Mouse (Mus musculus) embryonic facial prominence, embryonic 10.5 days (tissue): ENCODE data around the gene Clec4n. TPM values are rescaled to one million over a fixed set of nuclear protein-coding genes. Genes with fewer than 3 reads are reported as not detected.
"Not testable (repeated sequence)": the region's sequence is repeated elsewhere in the genome, so short reads cannot be mapped to it uniquely, and the experiment has no call there.

Experiments used
- DNase-seq: peaks from one replicate; pipeline ENCODE4 v3.0.0-alpha.2; 2017; ENCODE audit warnings: low spot score
- H3K27ac ChIP-seq: fragments of 300-500 bp; sonication (generic); replicated peaks from 2 replicates; pipeline ENCODE4 v1.5.1; 2016; ENCODE audit warnings: mild to moderate bottlenecking
- H3K27me3 ChIP-seq: fragments of 300-500 bp; sonication (generic); replicated peaks from 2 replicates; pipeline ENCODE4 v1.6.1; 2016; ENCODE audit warnings: low read depth, mild to moderate bottlenecking; ENCODE audit not compliant: poor library complexity, severe bottlenecking
- H3K36me3 ChIP-seq: fragments of 300-500 bp; sonication (generic); replicated peaks from 2 replicates; pipeline ENCODE4 v1.6.1; 2016; ENCODE audit warnings: mild to moderate bottlenecking, moderate library complexity
- H3K4me1 ChIP-seq: fragments of 300-500 bp; sonication (generic); 2 replicates; pipeline ENCODE4 v1.6.1; 2016
- H3K4me3 ChIP-seq: fragments of 300-500 bp; sonication (generic); 2 replicates; pipeline ENCODE4 v1.5.1; 2016; ENCODE audit warnings: mild to moderate bottlenecking, moderate library complexity
- H3K9me3 ChIP-seq: fragments of 300-500 bp; sonication (generic); 2 replicates; pipeline ENCODE4 v1.6.1; 2016; ENCODE audit warnings: mild to moderate bottlenecking
- WGBS: fragments of 180-500 bp; shearing (Covaris S2); methylation state at CpG from one replicate; pipeline ENCODE4 v1.1.7; 2016; 5-methylcytosine and 5-hydroxymethylcytosine counted together
- polyA plus RNA-seq: library from polyadenylated mRNA; unstranded; fragments of >200 nt; fragmentation: Nextera tagmentation; extraction: Ambion mirVana; gene quantifications from 2 replicates; pipeline ENCODE4 v1.2.1, GENCODE M21; 2016

Clec4n gene
- polyA plus RNA-seq, 1 experiment from 2014 or later = not detected

DNA sequence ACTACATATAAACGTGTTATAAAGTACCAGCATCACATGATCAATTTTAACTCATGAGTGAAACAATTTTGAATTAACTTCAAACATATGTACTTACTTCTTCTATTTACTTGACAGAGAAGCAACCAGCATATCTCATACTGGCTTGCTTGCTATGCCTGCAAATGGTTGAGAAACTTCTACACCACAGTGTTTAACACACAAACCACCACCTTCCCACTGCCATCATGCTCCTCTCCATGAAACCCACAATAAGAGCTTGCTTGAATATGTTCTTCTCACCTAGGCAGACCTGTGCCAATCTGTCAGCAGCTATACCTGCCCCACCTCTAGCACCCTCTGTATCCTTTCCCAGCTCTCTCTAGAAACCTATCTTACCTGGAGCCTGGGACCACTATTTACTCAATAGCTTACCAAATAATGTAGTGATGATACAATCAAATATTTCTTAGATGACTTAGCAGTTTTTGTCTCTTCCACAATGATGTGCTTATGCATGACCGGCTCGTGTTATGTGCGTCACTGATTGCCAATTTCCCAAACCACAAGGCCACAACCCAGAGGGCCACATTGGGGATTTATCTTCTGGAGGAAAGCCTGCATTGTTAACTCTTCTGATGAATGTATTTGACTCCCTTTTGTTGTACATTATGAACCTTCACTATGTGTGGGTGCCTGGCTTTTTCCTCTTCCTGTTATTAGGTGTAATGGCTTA is 30.4 kb downstream of the Clec4n start:
- Histone ChIP-seq H3K27ac (no peak overlapping the region), H3K9me3 (no peaks in the 10 kb centered on the region), H3K27me3 (no peaks in the 10 kb centered on the region), H3K4me3 (no peak overlapping the region), H3K4me1 (no peaks in the 10 kb centered on the region), H3K36me3 (no peaks in the 10 kb centered on the region)
- no peak for DNase-seq
- WGBS = 82% methylated on average over 4 of the region's 4 CpGs

DNA sequence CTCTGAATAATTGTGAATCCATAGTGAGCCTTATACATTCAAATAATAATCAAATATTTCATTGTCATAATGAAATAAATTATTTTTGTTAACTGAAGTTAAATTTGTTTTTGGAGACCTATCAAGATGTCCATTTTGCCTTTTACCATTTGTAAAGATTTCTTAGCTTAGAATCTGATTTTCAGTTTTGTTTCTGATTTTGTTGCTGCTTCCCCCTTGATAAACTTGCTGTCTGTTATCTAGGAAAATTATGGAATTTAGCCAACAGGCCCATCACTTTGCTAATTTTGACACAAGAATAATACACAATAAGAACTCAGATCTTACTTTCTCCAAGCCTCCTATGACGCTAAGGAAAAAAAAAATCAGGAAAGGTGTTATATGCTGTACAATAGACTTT is 31.2 kb downstream of the Clec4n start:
- Histone ChIP-seq H3K4me1 (no peaks in the 10 kb centered on the region), H3K36me3 (no peaks in the 10 kb centered on the region), H3K9me3 (no peaks in the 10 kb centered on the region), H3K27me3 (no peaks in the 10 kb centered on the region), H3K4me3 (no peak overlapping the region), H3K27ac (no peak overlapping the region)
- DNase-seq = no peak
- WGBS = 90% methylated on average over 1 of the region's 1 CpGs

DNA sequence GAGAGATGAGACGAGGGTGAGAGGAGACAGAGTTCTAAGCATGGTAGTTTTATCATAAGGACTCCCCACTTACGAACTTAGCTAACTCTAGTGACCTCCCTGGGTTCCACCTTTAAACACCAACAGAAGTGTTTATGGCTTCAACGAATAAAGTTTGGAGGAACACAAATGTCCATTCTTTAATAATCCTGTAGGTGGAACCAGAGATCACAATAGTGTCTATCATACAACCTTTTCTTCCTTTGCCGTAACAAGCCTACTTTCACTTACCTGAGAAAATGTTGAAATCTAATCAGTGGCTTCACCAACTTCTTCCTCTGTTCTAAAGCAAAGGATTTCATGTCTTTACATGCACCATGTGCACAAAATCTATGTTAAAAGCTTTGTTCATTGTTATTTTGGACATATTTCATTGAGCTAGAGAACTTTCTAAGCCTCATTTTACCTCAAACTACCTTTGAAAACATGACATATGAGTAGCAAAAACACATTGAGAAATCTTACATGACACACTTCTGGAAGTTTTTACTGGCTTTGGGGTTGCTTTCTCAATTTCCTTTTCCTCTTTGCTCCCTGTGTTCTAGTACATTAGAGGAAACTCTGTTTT is 32.0 kb downstream of the Clec4n start, which contains the start of gene Clec4d:
Gene Clec4d, plus strand, starts transcription at position 557 of the 607 bp plus-strand sequence.
- Histone ChIP-seq H3K9me3 (no peaks in the 10 kb centered on the region), H3K4me3 (no peak within 1 kb of the TSS), H3K27ac (no peak within 1 kb of the TSS), H3K36me3 (no peaks in the 10 kb centered on the region), H3K4me1 (no peaks in the 10 kb centered on the region), H3K27me3 (no peaks in the 10 kb centered on the region)
- no peak for DNase-seq
- 73% methylated on average over 4 of the region's 4 CpGs for WGBS

DNA sequence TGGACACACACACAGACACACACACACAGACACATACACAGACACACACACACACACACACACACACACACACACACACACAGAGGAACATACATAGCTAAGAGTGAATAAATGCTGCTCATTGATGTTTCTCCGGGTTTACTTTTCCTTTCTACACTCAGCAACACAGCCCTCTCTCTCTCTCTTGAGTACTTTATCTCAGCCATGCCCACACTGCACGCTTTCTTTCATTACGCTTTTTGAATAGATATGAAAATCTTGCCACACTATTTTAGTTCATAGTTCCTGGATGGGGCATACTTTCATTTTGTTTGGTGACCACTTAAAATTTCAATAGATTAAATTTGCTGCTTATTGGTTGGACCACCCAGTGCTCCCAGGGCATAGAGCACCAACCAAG is 34.6 kb downstream of the Clec4n start:
- Histone ChIP-seq H3K27ac (no peak overlapping the region), H3K27me3 (no peaks in the 10 kb centered on the region), H3K4me3 (no peak overlapping the region), H3K36me3 (no peaks in the 10 kb centered on the region), H3K4me1 (no peaks in the 10 kb centered on the region), H3K9me3 (no peaks in the 10 kb centered on the region)
- WGBS = 88% methylated on average over 3 of the region's 3 CpGs
- DNase-seq = no peak

DNA sequence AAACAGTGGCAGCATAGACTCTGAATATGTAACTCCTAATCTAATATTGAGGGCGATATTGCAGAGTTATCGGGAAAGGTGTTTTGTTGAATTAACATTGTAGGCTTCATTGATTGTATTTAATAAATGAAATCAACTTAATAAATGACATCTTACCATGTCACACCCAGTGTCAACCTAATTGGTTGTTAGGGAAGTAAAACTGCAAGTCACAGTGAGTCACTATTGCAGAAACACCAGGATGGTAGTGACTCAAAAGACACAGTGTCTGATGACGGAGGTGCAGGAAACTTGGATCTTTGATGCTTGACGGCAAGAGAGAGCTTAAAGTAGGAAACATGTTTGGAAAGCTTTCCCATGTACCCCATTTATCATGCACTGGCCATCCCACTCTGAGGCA is 36.2 kb downstream of the Clec4n start:
- Histone ChIP-seq H3K27me3 (no peaks in the 10 kb centered on the region), H3K36me3 (no peaks in the 10 kb centered on the region), H3K4me3 (no peak overlapping the region), H3K4me1 (no peaks in the 10 kb centered on the region), H3K9me3 (no peaks in the 10 kb centered on the region), H3K27ac (no peak overlapping the region)
- DNase-seq = no peak
- 88% methylated on average over 4 of the region's 4 CpGs for WGBS

DNA sequence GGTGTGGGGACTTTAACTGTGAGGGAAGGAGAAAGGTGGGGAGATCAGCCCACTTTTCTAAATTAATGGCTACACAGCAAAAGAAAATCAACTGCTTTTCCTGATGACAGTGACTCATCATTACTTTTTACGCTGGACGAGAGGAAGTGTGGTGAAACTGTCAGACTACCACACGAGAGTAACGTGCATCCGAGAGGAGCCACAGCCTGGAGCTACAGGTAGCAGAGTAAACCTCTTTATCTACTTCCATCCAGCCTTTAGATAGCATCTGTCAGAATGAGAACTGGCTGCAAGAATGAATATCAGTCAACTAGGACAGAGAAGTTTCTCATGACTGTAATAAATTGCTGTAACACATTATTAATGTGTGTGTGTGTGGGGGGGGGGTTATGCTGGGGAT is 37.3 kb downstream of the Clec4n start:
- WGBS = 90% methylated on average over 5 of the region's 5 CpGs
- H3K9me3 ChIP-seq = no peaks in the 10 kb centered on the region
- no peaks in the 10 kb centered on the region for H3K36me3 ChIP-seq
- no peak overlapping the region for H3K27ac ChIP-seq
- H3K4me1 ChIP-seq = no peaks in the 10 kb centered on the region
- H3K27me3 ChIP-seq = no peaks in the 10 kb centered on the region
- H3K4me3 ChIP-seq = no peak overlapping the region
- DNase-seq = no peak

DNA sequence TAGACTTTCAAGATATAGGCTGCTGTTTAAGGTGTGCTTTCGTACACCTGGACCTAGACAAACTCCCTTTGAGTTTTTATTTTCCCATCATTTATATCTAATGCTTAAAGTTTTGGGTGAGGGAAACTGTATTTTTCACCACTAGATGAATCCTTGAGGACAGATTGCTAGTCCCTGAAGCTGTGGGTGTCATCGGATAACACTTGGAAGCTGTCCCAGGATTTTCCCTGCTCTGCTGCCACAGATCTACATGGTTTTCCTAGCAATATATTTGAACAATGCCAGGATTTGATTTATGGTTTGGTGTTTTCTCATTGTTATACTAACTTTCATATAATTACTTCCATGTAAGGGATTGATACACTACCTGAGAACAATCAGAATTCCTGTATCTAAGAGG is 49.8 kb downstream of the Clec4n start:
- no peaks in the 10 kb centered on the region for H3K27me3 ChIP-seq
- DNase-seq = no peak
- no peaks in the 10 kb centered on the region for H3K4me1 ChIP-seq
- no peaks in the 10 kb centered on the region for H3K36me3 ChIP-seq
- no peak overlapping the region for H3K27ac ChIP-seq
- H3K9me3 ChIP-seq = peaks cover 6% of the 10 kb centered on the region; the same call in 1 of the 2 replicates
- H3K4me3 ChIP-seq = no peak overlapping the region
- WGBS = 90% methylated on average over 2 of the region's 2 CpGs

DNA sequence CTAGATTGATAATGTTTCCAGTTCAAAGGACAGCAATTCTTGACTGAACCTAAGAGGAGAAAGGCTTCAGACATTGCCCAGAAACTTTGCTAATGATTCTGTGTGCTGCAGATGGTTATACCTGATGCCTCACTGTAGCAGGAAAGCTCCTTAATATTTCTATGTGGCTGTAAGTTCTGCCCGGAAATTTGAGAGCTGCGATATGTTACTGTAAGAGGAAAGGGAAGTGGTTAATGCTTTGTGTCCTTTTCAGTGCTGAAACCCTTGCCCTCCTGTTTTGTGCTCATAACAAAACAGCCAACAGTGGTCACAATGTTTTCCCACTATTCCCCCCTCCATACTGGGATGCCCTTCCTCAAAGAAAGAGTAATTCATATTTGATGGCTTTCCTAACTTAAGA is 56.7 kb downstream of the Clec4n start:
- H3K27me3 ChIP-seq = no peaks in the 10 kb centered on the region
- 91% methylated on average over 2 of the region's 2 CpGs for WGBS
- no peaks in the 10 kb centered on the region for H3K4me1 ChIP-seq
- H3K36me3 ChIP-seq = no peaks in the 10 kb centered on the region
- DNase-seq = no peak
- H3K27ac ChIP-seq = no peak overlapping the region
- no peaks in the 10 kb centered on the region for H3K9me3 ChIP-seq
- no peak overlapping the region for H3K4me3 ChIP-seq

DNA sequence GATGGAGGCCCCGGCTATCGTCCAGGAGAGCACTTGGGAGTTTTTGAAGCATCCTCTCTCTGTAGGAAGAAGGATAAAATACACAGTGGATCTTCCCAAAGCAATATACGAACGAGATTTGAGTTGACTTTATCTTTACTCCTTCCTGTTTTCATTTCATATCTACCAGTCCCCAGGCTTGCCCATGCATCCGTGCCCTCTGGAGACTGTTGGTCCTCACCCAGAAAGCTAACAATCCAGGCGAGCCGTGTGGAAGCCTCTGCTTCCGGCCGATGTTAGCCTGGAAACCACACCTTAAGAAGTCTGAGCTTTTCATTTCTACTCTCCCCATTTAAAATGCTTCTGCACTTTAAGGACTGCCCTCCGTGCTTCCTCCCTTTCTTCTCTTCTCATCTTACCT is 59.3 kb downstream of the Clec4n start:
- Histone ChIP-seq H3K4me3 (no peak overlapping the region), H3K27ac (no peak overlapping the region), H3K9me3 (no peaks in the 10 kb centered on the region), H3K4me1 (no peaks in the 10 kb centered on the region), H3K27me3 (no peaks in the 10 kb centered on the region), H3K36me3 (no peaks in the 10 kb centered on the region)
- DNase-seq = no peak
- WGBS = 85% methylated on average over 10 of the region's 10 CpGs

DNA sequence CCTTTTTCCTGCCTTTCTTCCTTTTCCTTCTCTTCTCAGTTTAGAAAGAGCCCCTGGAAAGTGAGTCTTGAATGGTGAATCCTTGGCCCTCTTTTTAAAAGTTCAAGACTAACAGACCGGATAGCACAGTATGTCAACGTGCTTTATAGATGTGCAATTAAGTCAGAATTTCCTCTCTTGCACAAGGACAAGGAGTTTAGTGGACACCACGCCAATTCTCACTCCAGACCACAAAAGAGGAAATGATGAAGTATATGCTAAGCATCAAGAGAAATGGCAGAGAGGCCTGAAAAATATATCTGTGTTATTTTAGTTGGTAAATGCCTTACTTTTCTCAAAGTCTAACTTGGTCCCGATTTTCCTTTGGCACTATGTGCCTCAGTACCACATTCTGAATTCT is 60.1 kb downstream of the Clec4n start, which contains the start of gene Clec4e:
Gene Clec4e, minus strand, starts transcription at position 118 of the 400 bp plus-strand sequence.
- 84% methylated on average over 4 of the region's 4 CpGs for WGBS
- Histone ChIP-seq H3K4me3 (no peak within 1 kb of the TSS), H3K9me3 (no peaks in the 10 kb centered on the region), H3K27me3 (no peaks in the 10 kb centered on the region), H3K36me3 (no peaks in the 10 kb centered on the region), H3K27ac (no peak within 1 kb of the TSS), H3K4me1 (no peaks in the 10 kb centered on the region)
- no peak for DNase-seq

DNA sequence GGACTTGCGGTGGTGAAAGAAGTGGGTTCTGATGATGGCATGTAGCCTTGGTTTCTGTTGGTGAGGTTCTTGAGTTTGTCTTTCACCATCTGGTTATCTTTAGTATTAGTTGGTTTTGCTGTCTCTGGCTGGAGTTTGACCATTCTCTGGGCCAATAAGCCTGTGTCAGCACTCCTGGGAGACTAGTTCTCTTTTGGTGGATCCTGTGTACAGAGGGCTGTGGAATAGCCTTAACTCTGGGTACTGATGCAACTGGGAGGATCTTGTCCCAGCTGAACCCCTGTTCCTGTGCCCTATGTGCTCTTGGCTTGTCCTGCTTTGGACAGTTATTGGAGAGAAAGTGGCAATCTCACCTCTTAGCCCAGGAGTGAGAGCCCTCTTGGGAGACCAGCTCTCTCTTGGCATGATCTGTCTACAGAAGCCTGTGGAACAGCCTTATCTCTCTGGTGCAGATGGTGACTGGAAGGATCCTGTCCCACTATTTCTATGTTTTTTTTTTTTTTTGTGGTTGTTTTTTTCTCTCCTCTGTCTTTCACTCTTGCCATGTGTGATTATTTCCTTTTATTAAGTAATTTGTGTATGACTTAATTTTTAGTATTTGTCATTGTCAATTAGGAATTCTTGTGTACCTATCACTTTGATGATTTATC is 63.2 kb downstream of the Clec4n start:
- no peak overlapping the region for H3K4me3 ChIP-seq
- H3K4me1 ChIP-seq = no peaks in the 10 kb centered on the region
- H3K9me3 ChIP-seq = no peaks in the 10 kb centered on the region
- DNase-seq = no peak
- no peaks in the 10 kb centered on the region for H3K27me3 ChIP-seq
- H3K27ac ChIP-seq = no peak overlapping the region
- 100% methylated on average over 1 of the region's 1 CpGs for WGBS
- no peaks in the 10 kb centered on the region for H3K36me3 ChIP-seq

DNA sequence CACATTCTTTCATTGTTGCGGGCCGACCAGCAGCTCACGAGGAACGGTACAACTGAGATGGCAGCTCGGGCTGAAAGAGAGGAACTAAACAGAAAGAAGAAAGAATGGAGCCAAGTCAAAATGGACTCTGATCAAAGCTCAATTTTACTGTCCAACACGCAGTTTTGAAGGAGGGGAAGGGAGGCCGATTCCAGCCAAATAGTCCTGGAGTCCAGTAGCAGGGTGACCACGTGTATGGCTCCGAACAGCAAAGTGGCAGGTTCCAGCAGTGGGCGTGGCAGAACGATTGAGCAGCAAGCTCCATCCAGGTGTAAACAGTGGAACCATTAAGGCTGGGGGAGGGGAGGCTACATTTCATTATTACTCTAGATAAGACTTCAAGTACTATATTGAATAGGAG is 63.9 kb downstream of the Clec4n start:
- not testable (repeated sequence) for H3K27ac ChIP-seq, DNase-seq, H3K9me3 ChIP-seq, H3K4me3 ChIP-seq, H3K27me3 ChIP-seq, H3K4me1 ChIP-seq, H3K36me3 ChIP-seq
- 91% methylated on average over 11 of the region's 11 CpGs for WGBS
